Mouse (Mus musculus): Measurements from ENCODE around the gene Lhfpl1.

DNA sequence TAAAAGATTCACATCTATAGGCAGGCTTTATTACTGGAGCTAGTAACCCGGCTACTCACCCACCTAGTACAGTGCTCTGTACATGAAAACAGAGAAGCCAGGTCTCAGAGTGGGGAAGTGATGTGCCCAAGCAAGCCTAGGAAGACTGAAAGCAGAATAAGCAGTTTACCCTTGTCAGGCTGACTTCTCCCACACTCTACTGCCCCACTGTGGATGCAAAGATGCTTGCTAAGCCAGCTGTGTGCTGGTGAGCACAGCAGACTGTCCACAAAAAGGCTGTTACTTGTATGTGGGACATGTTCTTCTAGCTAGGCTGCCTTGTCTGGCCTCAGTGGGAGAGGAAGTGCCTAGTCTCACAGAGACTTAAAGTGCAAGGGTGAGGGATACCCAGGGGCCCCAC is 40.3 kb downstream of the Lhfpl1 start:
- TF ChIP-seq CTCF (IDR thresholded peaks at IDR 0.05; ENCODE audit: low read depth, low read length) (no peak), GATA1 (IDR thresholded peaks at IDR 0.05; ENCODE audit: borderline replicate concordance, low read length) (no peak), TAL1 (conservative IDR thresholded peaks at IDR 0.05; ENCODE audit: low read depth, low read length) (no peak), POLR2AphosphoS5 (IDR thresholded peaks at IDR 0.05; ENCODE audit: insufficient replicate concordance, low read depth, low read length) (no peak)

Measured in G1E (cell line).